Mouse (Mus musculus) granulocyte monocyte progenitor cell, adult 5-6 weeks (primary cell): Measurements from ENCODE around the gene Lhfpl1. TPM values are rescaled to one million over a fixed set of nuclear protein-coding genes. Genes with fewer than 3 reads are reported as not detected.
"Not testable (repeated sequence)": the region's sequence is repeated elsewhere in the genome, so short reads cannot be mapped to it uniquely, and the experiment has no call there.

Source experiments
- ATAC-seq: replicated peaks from 2 replicates; pipeline ENCODE4 v1.8.0; 2016; ENCODE audit warnings: mild to moderate bottlenecking, moderate TSS enrichment, inconsistent platforms; ENCODE audit not compliant: poor library complexity, severe bottlenecking
- total RNA-seq, 2 experiments: library from RNA; stranded (forward) in 1 of 2; stranded (reverse) in 1 of 2; fragments of 200-712, 200-1000 nt in 1 of 2; fragments of >200 nt in 1 of 2; fragmentation: Nextera tagmentation in 1 of 2; gene quantifications; 2 replicates each; pipeline ENCODE4 v1.2.3; 2014 to 2017

Lhfpl1 gene
- total RNA-seq (2014; fragmentation: Nextera tagmentation), result not detected in 2 replicates
- total RNA-seq (2017), result not detected in 2 replicates

GRCm38 (mm10) chrX:145348377-145349203, at the start of gene Lhfpl1:
Gene Lhfpl1, minus strand, starts transcription at chrX:145349089.
- peak; percentile 90 for ATAC-seq

GRCm38 (mm10) chrX:145371839-145372238, 22.9 kb upstream of the Lhfpl1 start:
- ATAC-seq, result no peak

- peak; percentile 63 for ATAC-seq
These were observed 13.6 kb upstream of the Lhfpl1 start for GRCm38 (mm10) chrX:145362527-145362926.

GRCm38 (mm10) chrX:145342402-145342801, 6.5 kb downstream of the Lhfpl1 start:
- ATAC-seq, result peak; percentile 63

GRCm38 (mm10) chrX:145336141-145336540, 12.7 kb downstream of the Lhfpl1 start:
- no peak for ATAC-seq

- peak; percentile 27; the same call in 1 of the 2 replicates for ATAC-seq
These were observed 40.3 kb downstream of the Lhfpl1 start for GRCm38 (mm10) chrX:145308555-145308954.

GRCm38 (mm10) chrX:145307174-145307573, 41.7 kb downstream of the Lhfpl1 start:
- ATAC-seq, result peak; percentile 95

GRCm38 (mm10) chrX:145300232-145300631, 48.7 kb downstream of the Lhfpl1 start:
- ATAC-seq, result not testable (repeated sequence)

GRCm38 (mm10) chrX:145272209-145272608, 76.7 kb downstream of the Lhfpl1 start:
- ATAC-seq, result no peak

GRCm38 (mm10) chrX:145271768-145272167, 77.1 kb downstream of the Lhfpl1 start:
- ATAC-seq, result no peak

GRCm38 (mm10) chrX:145261803-145262202, 87.1 kb downstream of the Lhfpl1 start:
- ATAC-seq, result no peak

Other genes starting within 250 kb of the Lhfpl1 start
- 12.3 and 18.0 TPM in 2 replicates for gene Amot, start 156.1 kb upstream of the Lhfpl1 start, total RNA-seq (2014; fragmentation: Nextera tagmentation)
- 14.2 and 14.5 TPM in 2 replicates for gene Amot, start 156.1 kb upstream of the Lhfpl1 start, total RNA-seq (2017)